Comparison of ENCODE assay signal across 9 mouse cellular contexts in genomic region chr5:107793927-107794326, GRCm38 (mm10). TPM values are rescaled to one million over a fixed set of nuclear protein-coding genes. Genes with fewer than 3 reads are reported as not detected.
DNase-seq lines count a peak whose midpoint lies in the region; ATAC-seq and TF ChIP-seq lines count a peak whose summit lies in the region.
"Had no signal": no experiment of that assay in that cellular context is flagged by ENCODE, and none has a peak within 500 bp of the region (broad histone marks: within the 10 kb centered on the region; RNA-seq: fewer than 3 reads in every experiment).

No protein-coding gene starts in this region.

- 0 out of 2 replicates have a peak, but pooled peaks cover 3% of the 10 kb centered on the region for H3K36me3 ChIP-seq in intestine, embryonic 16.5 days (ENCODE audit: control insufficient read depth, insufficient read depth, low read length)
- 0 out of 2 replicates have a peak, but pooled peaks cover 6% of the 10 kb centered on the region for H3K36me3 ChIP-seq in intestine, embryonic 15.5 days
- H3K36me3 ChIP-seq in CH12.LX (replicated peaks in 1 of 2; ENCODE audit: control insufficient read depth in 1 of 2, insufficient read depth in 1 of 2, low read length in 1 of 2), result peaks cover 0 to 8% of the 10 kb centered on the region in 2 experiments

- dilution Hi-C loops in CH12.LX (cut with MboI; ENCODE audit: extremely low pct_ligation_motif_present, extremely low pct_unique_long_range_greater_than_20kb, low sequenced_read_pairs), result no loop called here

- no peaks in the 10 kb centered on the region for H3K79me2 ChIP-seq in CH12.LX (replicated peaks; ENCODE audit: control insufficient read depth, extremely low read depth, insufficient read depth, poor library complexity, severe bottlenecking)

- no peak overlapping the region for H3K4me3 ChIP-seq in intestine, embryonic 16.5 days (ENCODE audit: low read length)
- H3K4me3 ChIP-seq in intestine, embryonic 15.5 days (replicated peaks), result no peak overlapping the region
- H3K4me3 ChIP-seq in CH12.LX (replicated peaks in 1 of 3; ENCODE audit: low read depth in 2 of 3, low read length in 2 of 3, poor library complexity in 1 of 3), result no peak overlapping the region

- in situ Hi-C loops in CH12.LX (cut with MboI; ENCODE audit: low pct_ligation_motif_present, low pct_unique_long_range_greater_than_20kb, low sequenced_read_pairs), result loop anchor here (10.0 kb wide), 1 partner anchor 91 kb away; no protein-coding TSS in a partner anchor

- TF ChIP-seq CTCF in CH12.LX (conservative IDR thresholded peaks at IDR 0.05 in 1 of 2, IDR thresholded peaks at IDR 0.05 in 1 of 2; ENCODE audit: low read depth in 2 of 2, low read length in 2 of 2), result peak in 1 of 2 experiments; percentile 79; a peak in 2 of 4 replicates

- no peak overlapping the region for H3K9ac ChIP-seq in intestine, embryonic 16.5 days (ENCODE audit: low read depth, low read length)
- H3K9ac ChIP-seq in intestine, embryonic 15.5 days, result no peak overlapping the region
- H3K9ac ChIP-seq in CH12.LX (ENCODE audit: insufficient read depth, low read depth), result no peak overlapping the region
- H3K9ac ChIP-seq: hindbrain, embryonic 14.5 days had no signal

- TF ChIP-seq RAD21 in CH12.LX (IDR thresholded peaks at IDR 0.05; ENCODE audit: low read depth, low read length), result peak; percentile 85

- WGBS in intestine, embryonic 16.5 days, result 34% methylated on average over 2 of the region's 2 CpGs
- 33% methylated on average over 2 of the region's 2 CpGs for WGBS in intestine, embryonic 15.5 days

- H3K4me2 ChIP-seq in intestine, embryonic 16.5 days (ENCODE audit: low read depth, low read length), result no peak overlapping the region
- no peak overlapping the region for H3K4me2 ChIP-seq in intestine, embryonic 15.5 days (replicated peaks)
- no peak overlapping the region for H3K4me2 ChIP-seq in CH12.LX (ENCODE audit: insufficient read depth, low read depth, poor library complexity, severe bottlenecking)
- H3K4me2 ChIP-seq: hindbrain, embryonic 14.5 days had no signal

- 0 out of 2 replicates have a peak, but pooled peaks cover 3% of the 10 kb centered on the region for H3K4me1 ChIP-seq in intestine, embryonic 16.5 days (ENCODE audit: control insufficient read depth, insufficient read depth, low read length)
- H3K4me1 ChIP-seq in intestine, embryonic 15.5 days (replicated peaks), result peaks cover 5% of the 10 kb centered on the region; the same call in 1 of the 2 replicates
- H3K4me1 ChIP-seq in CH12.LX (ENCODE audit: control insufficient read depth in 1 of 2, insufficient read depth in 2 of 2), result no peaks in the 10 kb centered on the region

- no peaks in the 10 kb centered on the region for H3K27me3 ChIP-seq in intestine, embryonic 16.5 days (replicated peaks; ENCODE audit: control insufficient read depth, insufficient read depth, low read length)
- H3K27me3 ChIP-seq in intestine, embryonic 15.5 days (replicated peaks), result no peaks in the 10 kb centered on the region
- H3K27me3 ChIP-seq in CH12.LX (replicated peaks), result no peaks in the 10 kb centered on the region

- TF ChIP-seq POLR2A in CH12.LX (IDR thresholded peaks at IDR 0.05; ENCODE audit: low read depth, low read length), result no peak

- peak; percentile 69 for DNase-seq in 3T3-L1 (ENCODE audit: low read depth, low spot score)
- peak; percentile 31 for DNase-seq in CH12.LX (ENCODE audit: extremely low read depth)
- DNase-seq in induced T-regulatory cell, adult 2 months (ENCODE audit: low read depth), result peak; percentile 47
- no peak for DNase-seq in heart, adult 18-20 months

- ATAC-seq in intestine, embryonic 16.5 days, result peak; percentile 38; the same call in 1 of the 2 replicates
- ATAC-seq in intestine, embryonic 15.5 days, result no peak
- ATAC-seq in cerebellum, adult (ENCODE audit: insufficient number of reproducible peaks, low FRiP score, low TSS enrichment), result no peak

- no peak overlapping the region for H3K27ac ChIP-seq in intestine, embryonic 16.5 days (ENCODE audit: low read length)
- H3K27ac ChIP-seq in intestine, embryonic 15.5 days, result no peak overlapping the region
- H3K27ac ChIP-seq in CH12.LX (ENCODE audit: insufficient read depth, low read depth), result no peak overlapping the region
- H3K27ac ChIP-seq: hindbrain, embryonic 14.5 days had no signal

- no peaks in the 10 kb centered on the region for H3K9me3 ChIP-seq in intestine, embryonic 16.5 days (ENCODE audit: control insufficient read depth, low read length)
- no peaks in the 10 kb centered on the region for H3K9me3 ChIP-seq in intestine, embryonic 15.5 days
- no peaks in the 10 kb centered on the region for H3K9me3 ChIP-seq in CH12.LX (replicated peaks; ENCODE audit: low read length)

- no peak for TF ChIP-seq EP300 in CH12.LX (IDR thresholded peaks at IDR 0.05; ENCODE audit: low read length)

TF ChIP-seq in CH12.LX, 34 proteins besides CTCF, POLR2A, EP300 and RAD21:
- TF ChIP-seq SMC3 (IDR thresholded peaks at IDR 0.05; ENCODE audit: low read depth, low read length) (peak; percentile 75), ZC3H11A (IDR thresholded peaks at IDR 0.05; ENCODE audit: low read depth, low read length) (peak; percentile 39), BHLHE40 (IDR thresholded peaks at IDR 0.05; ENCODE audit: low read depth, low read length) (peak; percentile 38; the same call in 1 of the 2 replicates), MYC (IDR thresholded peaks at IDR 0.05; ENCODE audit: low read depth, low read length) (0 out of 2 replicates have a peak, but pooled peaks have one; percentile 58), TBP (conservative IDR thresholded peaks at IDR 0.05; ENCODE audit: low read depth, low read length) (no peak)
TF ChIP-seq in CH12.LX: peak in this region for 4.

RNA-seq across cellular contexts. Expression of gene Ube2d2b, which starts 36.0 kb away (rescaled TPM):
- 0.07 TPM in 2 replicates for polyA plus RNA-seq in intestine, embryonic 16.5 days (2015; fragmentation: Nextera tagmentation; extraction: Ambion mirVana)
- polyA plus RNA-seq in intestine, embryonic 15.5 days (2015; fragmentation: Nextera tagmentation; extraction: Ambion mirVana), result 0.10 TPM in 1 of 2 replicates, not detected in the other
- total RNA-seq in CH12.LX (2012; rRNA removed), result not detected in 2 replicates
- not detected in 2 replicates for total RNA-seq in CH12.LX (2014; rRNA removed)
- polyA plus RNA-seq in CH12.LX (2012; ENCODE audit: insufficient read length, low read depth), result not detected in 2 replicates
- not detected for total RNA-seq in heart, adult 18-20 months (2021)
- total RNA-seq: left cerebral cortex, adult 18-20 months had no signal

Comparison
In these comparisons a context has a peak if more than half of its experiments do, and no peak if none do; other contexts are left out.
1. DNase-seq: peak in 3T3-L1 (single experiment), CH12.LX (single experiment) and induced T-regulatory cell, adult 2 months (single experiment); none in heart, adult 18-20 months (0 of 2).